Mouse (Mus musculus) urinary bladder, adult 18-20 months (tissue): ENCODE measurements around the gene Rbm31y.
"Not testable (repeated sequence)": the region's sequence is repeated elsewhere in the genome, so short reads cannot be mapped to it uniquely, and the experiment has no call there.

Experiments
- DNase-seq, 2 experiments: peaks; one replicate each; pipeline ENCODE4 v3.0.0; 2022; ENCODE audit warnings: low spot score in 2 of 2, mixed read lengths in 2 of 2

The Rbm31y gene

GRCm38 (mm10) chrY:17400461-17400860 lies at the start of gene Rbm31y:
Gene Rbm31y, plus strand, starts transcription at chrY:17400761.
- not testable (repeated sequence) for DNase-seq
